Mouse (Mus musculus) ovary, postnatal 14 days (tissue): ENCODE data around the gene Brd9.
A peak's percentile ranks its signal among the peaks of the same experiment; 100 is the strongest.
"Not testable (repeated sequence)": the region's sequence is repeated elsewhere in the genome, so short reads cannot be mapped to it uniquely, and the experiment has no call there.

Experiments
- DNase-seq: peaks from one replicate; pipeline ENCODE4 v3.0.0; 2022; ENCODE audit warnings: low spot score

Brd9 gene

DNA sequence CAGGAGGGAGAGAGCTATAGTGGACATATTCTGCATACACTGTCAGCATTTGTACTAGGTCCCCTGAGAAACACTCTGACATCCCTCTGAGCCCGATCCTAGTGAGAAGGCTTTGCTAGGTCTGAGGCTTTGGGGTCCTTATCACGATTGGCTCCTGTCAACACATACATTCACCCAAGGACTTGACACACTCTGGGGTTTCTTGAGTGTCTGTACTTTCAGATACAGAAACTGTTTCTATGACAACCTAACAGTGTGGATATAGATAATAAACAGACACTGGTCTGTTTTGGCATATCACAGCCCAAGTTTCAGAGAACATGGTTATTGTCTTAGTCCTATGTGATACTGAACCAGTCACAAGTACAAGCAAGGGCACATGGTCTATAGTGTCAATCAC, 53.1 kb downstream of the Brd9 start:
- DNase-seq: no peak

DNA sequence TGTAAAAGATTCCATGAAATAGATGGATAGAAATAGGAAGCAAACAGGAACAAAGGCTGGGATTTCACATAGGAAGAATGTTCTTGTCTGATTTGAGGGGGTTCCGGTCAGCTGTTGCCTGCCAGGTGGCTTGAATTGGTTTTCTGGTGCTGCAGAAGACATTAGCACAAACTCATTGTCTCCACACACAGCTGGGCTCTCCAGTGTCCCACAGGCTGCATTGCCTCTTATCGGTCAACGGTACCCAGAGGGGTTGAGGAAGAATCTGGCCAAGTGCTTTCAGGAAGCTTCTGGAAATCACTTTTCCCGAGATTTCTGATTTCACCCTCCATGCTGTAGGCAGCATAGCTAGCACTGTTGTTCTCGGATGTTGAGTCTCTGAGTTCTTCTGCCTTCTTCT, 53.7 kb downstream of the Brd9 start:
- DNase-seq: no peak

DNA sequence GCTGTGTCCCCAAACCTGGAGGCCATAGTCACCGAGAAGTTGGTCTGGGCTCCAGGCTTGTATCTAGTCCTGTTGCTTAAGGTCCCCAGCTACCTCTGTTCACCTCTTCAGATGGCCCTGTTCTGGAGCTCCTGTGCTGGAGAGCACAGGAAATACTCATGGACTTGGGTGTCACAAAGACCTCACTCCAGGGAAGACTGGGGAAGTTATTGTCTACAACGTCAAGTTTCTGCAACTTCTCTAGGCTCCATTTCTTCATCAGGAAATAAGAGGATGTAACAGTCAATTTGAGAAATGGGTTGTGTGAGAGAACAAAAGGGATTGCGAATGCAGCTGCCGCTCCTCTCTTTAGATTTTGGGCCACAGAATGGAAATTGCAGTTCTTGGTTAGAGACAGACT, 58.8 kb downstream of the Brd9 start:
- no peak for DNase-seq

DNA sequence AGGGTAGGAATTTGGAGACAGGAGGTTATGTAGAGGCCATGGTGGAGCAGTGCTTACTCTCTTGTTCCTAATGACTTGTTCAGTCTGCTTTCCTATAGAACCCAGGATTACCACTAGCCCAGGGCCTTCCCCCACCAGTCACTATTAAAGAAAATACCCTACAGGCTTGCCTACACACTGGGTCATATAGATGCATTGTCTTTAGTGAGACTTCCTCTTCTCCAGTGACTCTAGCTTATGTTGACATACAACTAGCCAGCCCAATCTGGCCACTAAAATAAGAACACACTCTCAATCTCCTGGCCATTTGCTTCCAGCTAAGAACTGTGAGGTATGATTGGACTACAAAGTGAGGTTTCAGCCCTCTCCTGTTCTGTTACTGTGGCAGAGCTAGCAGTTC, 62.9 kb downstream of the Brd9 start:
- no peak for DNase-seq

DNA sequence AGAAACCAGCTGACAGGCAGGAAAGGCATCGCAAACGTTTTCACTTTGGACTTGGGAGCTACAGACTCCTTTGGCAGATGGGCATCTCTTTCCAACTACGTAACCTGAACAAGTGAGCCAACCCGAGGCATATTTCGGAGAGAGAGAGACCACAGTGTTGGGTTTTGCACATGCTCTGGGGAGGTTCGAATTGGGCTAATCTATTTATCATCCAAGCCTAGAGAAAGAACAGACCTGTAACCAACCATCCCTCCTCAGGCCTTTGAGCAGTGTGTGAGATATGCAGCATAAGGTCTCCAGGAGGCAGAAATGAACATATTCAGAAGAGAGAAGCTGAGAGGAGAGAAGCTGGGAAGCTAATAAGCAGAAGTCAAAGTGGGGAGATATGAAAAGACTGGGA, 63.4 kb downstream of the Brd9 start:
- no peak for DNase-seq

DNA sequence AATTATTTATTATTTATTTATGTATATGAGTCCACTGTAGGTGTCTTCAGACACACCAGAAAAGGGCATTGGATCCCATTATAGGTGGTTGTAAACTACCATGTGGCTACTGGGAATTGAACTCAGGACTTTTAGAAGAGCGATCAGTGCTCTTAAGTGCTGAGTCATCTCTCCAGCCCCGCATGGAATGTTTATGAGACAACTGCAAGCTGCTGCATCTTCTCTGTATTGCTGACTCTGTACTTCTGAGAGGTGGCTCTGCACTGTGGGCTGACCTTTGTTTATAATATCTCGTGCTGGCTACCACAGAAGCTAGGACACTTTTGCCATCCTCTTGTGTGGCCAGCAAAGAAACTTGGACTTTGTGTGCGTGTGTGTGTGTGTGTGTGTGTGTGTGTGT, 63.9 kb downstream of the Brd9 start:
- DNase-seq: no peak

DNA sequence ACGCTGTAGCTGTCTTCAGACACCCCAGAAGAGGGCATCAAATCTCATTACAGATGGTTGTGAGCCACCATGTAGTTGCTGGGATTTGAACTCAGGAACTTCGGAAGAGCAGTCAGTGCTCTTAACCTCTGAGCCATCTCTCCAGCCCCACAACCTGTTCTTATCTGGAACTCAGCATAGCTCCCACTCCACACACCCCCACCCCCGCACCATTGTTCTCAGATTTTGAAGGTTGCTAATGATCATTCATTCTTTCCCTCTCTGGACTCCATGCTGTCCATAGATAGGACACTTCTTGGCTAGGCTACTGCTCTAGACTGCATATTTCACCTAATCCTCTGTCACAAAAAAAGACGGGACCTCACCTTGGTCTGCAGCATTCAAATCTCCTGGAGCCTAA, 69.3 kb downstream of the Brd9 start:
- DNase-seq: not testable (repeated sequence)

DNA sequence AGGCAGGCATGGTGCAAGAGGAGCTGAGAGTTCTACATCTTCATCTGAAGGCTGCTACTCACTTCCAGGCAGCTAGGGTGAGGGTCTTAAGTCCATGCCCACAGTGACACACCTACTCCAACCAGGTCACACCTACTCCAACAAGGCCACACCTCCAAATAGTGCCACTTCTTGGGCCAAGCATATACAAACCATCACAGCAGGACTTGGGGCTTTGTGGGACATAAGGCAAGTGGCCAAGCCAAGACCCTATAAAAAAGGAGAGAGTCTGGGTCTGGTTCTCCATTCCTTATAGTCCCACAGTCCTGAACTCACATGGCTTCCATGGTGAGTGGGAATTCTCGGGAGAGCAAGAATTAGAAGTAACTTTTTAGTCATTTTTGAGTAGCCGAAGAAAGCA, 70.6 kb downstream of the Brd9 start:
- not testable (repeated sequence) for DNase-seq

DNA sequence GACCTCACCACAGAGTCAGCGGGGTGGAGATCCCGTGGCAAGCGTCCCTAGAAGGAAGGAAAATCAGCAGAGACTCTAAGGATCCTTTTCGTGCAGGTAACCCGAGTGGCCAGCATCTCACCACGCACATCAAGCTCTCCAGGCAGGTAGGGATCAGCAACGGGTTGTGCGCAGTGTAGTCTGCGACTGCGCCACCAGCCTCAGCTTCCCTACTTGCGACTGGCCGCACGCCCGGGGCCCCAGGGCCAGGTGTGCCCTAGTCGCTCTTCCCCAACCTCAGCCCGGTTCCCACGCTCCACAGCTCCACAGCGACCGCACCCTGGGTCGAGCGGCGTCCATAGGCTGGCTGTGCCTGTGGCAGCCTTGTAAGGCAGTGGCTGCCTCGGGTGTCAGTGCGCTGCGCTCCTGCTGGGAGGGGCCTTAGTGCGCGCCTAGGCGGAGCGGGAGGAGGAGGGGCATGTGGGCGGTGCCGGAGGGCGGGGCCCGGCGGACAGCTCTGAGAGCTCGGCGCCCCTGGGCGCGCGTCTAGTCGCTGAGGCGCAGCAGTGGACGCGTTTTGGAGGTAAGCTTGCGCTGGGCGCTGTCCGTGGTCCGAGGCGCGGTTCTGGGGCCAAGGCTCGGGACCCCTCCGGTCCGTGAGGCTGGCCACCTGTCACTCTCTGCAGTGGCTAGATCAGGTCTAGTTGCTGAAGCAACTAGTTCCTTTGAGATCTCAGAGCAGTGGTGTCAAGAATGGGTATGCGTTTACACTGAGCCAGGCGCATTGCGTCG, 71.5 kb downstream of the Brd9 start, which contains the start of gene Tppp:
TSS of gene Tppp (plus strand) at position 460 of the 771 bp plus-strand sequence.
- peak; percentile 82 for DNase-seq

DNA sequence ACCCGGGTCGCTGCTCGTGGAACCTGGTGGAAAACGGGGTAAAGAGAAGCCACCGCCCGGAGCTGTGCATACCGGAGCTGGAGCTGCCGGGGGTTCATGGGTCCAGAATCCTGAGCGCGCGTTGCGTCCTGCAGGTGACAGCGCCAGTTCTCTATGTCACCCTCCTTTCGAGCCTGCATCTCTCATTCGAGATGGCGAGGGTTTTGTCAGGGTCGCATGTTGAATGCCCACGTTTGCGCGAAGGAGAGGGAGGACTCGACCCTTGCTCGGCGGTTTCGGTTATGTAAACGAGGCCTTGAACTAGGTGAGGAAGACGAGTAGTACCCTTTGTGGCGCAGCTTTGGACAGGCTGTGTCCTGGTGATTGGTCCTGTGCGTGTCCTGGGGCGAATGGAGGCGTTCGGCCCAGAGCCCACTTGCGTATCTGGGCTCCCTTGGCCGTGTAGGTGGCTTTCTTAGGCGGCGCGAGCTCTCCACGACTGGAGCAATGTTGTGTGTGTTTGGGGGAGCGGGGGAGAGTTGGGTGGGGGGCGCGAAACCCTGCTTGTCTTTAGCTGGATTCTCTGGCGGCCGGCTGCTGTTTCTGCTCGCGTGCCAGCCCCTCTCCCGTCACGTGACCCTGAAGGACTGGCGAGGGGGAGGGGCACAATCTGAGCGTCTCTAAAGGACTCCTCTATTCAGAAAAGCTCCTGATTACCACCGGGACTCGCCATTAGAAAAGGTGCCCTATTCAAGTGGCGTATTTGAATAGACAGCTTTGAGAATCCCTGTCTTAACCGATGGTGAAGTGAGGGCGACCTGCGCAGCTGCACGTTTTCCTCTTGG, 72.4 kb downstream of the Brd9 start:
- peak; percentile 41 for DNase-seq
